Mouse (Mus musculus) MEL-GATA-1-ER (cell line): Measurements from ENCODE around the gene Stn1.
"Not testable (repeated sequence)": the region's sequence is repeated elsewhere in the genome, so short reads cannot be mapped to it uniquely, and the experiment has no call there.

ENCODE experiments used
- DNase-seq: peaks from one replicate; pipeline ENCODE4 v3.0.0-alpha.2; 2012; ENCODE audit warnings: low read depth; ENCODE audit errors: extremely low read depth

Gene Stn1

DNA sequence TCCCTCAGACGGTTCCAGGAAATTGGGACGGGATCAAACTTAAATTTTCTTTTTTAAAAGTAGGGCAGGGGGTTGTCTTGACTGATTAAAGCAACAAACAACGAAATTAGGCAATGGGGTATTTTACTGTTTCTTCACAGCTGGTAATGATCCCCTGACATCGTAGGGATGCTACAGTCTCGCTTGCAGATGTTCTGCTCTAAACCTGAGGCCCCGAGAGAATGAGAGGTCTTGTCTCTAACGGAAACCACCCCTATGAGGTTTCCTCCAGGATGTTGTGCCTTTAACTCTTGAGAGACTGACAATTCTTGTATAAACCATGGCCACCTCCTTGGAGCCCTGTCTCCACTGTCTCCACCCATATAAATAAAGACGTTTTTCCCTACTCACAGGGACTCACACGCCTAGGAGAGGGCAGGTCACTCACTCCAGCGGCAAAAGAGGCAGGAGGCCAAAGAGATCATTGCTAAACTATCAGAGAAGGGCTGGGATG lies at the start of gene Stn1:
TSS of gene Stn1 (minus strand) at position 208 of the 493 bp plus-strand sequence.
- no peak for DNase-seq

DNA sequence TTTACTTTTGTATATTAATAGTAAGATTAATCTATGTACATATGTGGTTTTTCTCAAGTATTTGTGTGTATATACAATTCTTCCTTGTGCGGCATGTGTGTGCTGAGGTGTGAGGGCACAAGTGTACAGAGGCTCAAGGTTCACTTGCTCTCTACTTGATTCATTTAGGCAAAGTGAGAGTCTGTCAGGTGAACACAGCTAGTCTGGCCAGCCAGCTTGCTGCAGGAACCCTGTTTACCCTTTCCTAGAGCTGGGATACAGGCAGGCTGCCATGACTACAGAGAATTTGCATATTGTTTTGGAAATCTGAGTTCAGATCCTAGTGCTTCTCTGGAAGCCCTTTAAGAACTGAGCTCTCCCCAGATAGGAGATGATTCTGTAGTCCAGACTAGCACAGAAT lies 49.7 kb upstream of the Stn1 start:
- DNase-seq, result no peak

DNA sequence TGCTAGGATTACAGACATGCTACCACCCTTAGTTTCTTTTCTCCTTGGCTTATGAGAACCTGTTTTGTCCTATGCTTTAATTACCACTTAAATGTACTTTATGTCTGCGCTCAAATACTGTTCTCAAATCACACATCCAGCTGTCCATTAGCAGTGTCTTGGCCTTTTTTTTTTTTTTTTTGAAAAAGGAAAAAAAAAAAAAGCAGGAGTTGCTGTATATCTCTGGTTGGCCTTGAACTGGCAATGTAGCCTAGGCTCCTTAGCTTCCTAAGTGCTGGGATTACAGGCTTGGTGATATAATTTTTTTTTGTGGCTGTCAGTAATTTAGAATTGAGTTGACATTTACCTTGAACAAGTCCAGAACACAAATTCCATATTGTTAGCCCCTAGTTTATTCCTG lies 48.5 kb upstream of the Stn1 start:
- DNase-seq, result no peak

DNA sequence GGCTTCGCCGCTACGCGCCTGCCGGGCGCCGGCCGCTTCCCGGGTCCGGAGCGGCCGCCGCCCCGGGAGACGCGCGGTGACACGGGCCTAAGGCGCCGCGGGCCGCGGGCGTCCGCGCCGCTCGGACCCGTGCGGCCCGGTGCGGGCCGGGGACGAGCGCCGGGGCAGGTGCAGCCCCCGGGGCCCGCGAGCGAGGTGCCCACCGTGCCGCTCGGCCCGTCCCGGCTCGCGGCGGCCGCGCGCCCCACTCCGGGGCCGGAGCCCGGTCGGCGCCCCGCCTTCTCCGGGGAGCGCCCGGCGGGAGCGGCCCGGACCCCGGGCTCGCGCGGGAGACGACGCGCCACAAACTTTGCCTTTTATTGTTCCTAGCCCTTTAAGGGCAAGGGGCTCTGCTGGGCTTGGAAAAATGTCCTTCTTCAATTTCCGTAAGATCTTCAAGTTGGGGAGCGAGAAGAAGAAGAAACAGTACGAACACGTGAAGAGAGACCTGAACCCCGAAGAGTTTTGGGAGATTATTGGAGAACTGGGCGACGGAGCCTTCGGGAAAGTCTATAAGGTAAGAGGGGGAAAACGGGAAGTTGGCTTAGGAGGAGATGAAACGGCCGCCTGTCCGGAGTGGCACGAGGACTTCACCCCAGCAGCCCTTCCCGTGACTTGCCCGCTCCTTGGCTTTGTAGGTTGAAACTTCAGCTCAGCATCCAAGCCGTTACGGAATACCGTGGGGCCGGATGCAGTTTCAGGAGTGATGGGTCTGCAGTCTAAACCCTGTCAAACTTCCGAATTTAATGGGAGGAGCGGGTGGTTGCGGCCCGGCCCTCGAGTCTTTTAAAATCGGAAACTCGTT lies 42.7 kb upstream of the Stn1 start:
- DNase-seq, result peak; percentile 47

DNA sequence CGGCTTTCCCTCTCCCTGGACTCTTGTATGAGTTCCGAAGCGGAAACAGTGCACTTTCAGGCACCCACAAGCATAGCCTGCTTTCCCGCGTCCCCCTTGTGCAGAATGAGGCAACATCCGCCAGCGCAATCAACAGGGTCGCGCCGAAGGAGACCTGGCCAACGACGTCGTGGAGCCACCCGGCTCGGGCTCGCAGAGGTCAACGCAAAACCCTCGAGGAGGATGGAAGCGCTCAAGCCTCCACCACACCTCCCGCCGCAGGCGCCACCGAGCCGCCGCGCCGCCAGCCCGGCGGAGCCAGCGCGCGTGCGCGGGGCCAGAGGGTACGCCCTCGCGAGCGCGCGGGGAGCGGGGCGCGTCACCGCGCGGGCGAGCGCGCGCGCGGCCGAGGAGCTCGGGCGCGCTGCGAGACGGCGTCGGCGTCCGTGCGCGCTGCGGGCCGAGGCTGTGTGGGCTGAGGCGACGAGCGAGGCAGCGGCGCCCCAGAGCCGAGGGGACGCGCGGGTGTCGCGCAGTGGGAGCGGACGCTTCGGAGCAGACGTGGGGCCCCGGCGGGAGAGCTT lies 42.0 kb upstream of the Stn1 start, which contains the start of gene Slk:
TSS of gene Slk (plus strand) at position 454 of the 563 bp plus-strand sequence.
- DNase-seq, result peak; percentile 71

DNA sequence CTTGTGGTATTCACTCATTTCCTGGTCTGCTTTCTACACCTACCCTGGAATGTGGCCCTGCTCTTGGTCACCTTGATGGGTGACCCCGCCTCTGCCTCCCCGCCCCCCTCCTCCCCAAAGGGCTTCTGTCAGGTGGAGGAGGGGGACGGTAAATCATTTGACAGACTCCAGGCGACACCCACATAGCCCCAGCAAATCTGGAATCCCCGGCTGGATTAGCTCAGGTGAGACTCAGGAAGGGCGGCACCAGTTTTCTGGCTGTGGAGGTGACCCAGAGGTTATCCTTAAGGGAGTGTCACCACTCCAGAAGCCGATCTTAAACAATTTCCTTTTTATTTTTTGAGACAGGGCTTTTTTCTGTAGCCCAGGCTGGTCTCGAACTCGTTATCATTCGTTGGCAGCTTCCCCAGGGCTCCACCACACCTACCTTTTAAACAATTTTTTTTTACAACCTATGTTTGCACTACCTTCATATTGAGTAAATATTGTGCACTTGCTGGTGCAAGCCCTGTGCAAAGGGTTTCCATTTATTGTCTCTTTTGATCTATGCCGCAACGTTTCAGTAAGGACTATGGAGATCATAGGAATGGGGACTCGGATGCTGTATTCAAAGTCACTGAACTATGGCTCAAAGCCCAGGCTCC lies 41.4 kb upstream of the Stn1 start:
- no peak for DNase-seq

DNA sequence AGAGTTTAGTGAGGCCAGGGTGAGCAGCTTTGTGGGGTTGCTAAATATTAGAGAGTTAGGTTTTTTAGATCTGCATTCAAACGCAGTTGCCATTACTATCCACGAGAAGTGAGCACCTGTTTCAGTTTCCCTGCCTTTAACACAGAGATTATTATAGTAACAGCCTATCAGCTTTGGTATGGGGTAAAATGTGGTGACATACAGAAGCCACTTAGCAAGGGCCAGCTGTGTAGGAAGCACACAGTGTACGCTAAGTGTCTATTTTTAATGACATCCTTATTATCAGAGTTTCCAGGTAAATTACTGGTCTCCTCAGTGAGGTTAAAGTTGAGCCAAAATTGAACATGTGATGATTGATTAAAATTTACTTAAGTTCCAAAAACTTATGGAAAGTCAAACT lies 36.4 kb upstream of the Stn1 start:
- DNase-seq, result no peak

DNA sequence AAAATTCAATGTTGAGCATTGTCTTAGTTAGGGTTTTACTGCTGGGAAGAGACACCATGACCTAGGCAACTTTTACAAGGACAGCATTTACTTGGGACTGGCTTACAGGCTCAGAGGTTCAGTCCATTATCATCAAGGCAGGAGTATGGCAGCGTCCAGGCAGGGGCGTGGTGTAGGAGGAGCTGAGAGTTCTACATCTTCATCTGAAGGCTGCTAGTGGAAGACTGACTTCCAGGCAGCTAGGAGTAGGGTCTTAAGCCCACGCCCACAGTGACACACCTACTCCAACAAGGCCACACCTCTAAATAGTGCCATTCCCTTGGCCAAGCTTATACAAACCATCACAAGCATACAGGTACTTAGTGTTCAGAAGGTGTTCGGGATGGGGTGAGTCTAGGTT lies 34.7 kb upstream of the Stn1 start:
- not testable (repeated sequence) for DNase-seq

DNA sequence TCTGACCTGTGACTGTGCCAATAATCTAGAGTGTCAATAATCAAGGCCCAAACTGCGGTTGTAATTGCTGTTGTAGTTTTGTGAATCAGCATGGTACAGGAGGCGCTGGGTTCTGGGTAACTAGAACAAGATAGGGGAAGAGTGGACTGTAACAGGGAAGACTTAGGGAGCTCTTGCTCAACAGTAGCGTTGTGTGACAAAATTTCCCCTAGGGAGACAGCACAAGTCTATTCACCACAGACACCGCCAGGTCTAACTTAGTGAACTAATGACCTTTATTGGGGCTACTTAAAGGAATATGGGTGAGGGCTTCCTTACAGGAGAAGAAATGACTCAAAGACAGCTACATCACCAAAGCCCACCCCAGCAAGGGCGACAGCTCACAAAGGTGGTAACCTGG lies 32.7 kb upstream of the Stn1 start:
- no peak for DNase-seq

DNA sequence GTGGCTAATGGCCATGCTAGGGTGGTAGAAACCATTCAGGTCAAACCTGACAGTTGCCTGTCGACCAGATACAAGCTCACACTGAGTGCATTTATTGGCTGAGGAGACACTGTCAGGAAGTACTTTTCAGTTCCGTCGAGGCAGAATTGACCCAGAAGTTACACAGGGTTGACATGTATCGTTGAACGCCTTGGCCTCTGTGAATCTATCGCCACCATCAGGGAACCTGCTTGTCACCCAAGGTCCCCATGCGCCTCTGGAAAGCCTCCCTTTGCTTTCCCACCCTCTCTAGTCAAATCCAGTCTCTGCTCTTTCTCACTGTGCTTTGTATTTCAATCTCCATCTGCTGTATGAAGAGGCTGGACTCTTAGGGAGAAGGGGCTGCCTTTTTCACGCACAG lies 28.7 kb upstream of the Stn1 start:
- no peak for DNase-seq

DNA sequence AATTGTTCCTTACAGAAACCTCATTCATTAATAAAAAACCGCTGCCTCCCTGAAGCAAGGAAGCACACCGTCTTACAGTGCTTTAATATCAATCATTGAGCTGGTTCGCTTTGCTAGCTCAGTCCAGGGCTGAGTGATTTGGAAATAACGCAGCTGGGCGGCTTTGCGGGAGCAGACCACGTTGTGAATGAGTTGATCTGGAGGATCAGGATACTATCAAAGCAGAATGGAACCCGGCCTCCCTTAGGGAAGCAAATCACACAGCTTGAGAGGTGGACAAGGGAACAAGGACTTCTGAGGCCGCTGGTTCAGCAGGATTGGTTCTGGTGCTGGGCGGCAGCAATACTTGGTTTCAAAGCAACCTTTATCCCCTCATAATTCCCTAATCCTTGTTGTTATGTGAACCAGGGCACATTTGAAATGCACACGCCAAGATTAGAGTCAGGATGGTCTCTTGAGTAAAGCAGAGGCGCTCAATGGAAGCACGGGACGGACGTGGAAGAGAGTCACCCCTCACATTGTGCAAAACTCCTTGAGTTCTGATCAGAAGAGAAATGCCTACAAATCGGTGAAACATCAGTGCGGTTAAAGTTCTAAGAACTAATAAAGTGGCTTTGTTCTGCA lies 27.8 kb upstream of the Stn1 start:
- DNase-seq, result no peak

DNA sequence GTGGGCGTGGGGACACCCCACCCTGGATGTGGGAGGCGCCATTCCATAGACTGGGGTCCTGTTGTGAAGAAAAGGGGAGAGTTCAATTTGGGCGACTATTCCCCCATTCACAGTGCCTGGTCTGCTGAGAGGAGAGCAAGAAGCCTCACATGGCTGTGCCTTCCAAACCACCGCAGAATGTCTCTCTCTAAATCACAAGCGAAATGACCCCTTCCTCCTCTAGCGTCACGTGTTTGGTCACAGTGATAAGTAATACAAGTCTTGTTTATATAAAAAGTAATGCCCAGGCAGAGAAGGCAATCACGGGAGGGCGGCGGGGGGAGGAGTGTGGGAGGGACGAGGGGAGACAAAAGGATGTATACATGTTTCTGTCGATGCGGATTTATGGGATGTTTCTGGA lies 26.4 kb upstream of the Stn1 start:
- no peak for DNase-seq

DNA sequence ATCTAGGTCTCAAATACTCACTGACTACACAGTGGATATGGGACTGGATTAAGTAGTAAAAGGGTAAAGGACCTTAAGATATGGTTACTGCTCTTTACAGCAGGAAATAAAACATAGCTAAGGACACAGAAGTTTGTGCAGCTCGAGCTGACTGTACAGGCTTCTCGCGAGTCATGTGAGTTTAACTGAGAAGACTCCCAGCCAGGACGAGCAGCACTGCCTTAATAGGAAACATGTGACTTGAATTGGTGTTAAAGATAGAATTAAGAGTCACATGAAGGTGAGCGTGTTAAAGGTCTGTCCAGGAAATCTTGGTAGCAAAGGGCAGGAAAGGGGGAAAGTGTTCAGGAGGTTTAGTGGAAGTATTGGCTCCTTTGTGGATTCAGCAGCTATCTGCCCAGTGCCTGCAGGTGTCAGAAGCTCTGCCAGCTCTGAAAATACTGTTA lies 24.7 kb upstream of the Stn1 start:
- DNase-seq, result no peak

DNA sequence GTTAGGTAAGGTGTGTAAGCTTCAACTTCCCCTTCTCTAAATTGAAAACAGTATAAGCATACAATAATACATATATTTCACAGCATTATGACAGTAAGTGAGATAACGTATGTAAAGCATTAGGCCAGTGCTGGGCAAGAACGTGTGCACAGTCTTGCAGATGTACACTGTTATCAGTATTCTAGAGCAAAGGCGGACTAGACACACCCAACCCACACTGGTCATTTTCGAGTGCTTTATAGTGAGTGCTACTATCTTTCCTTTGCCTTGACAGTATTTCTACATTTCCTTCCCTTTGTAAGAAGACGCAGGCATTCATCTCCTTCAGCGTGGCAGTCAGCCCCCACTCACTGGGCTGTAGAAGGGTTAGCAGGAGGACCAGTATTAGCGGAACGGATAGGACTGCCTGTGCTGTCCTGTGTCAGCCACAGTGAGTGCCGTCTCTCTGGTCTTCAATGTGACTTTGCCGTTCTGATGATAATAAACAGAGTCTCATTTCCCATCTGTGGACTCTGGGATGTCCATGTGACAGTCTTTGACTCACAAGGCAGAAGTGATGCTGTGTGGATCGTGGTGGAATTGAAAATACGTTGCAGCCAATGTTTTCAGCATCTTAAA lies 23.3 kb upstream of the Stn1 start:
- DNase-seq, result no peak

DNA sequence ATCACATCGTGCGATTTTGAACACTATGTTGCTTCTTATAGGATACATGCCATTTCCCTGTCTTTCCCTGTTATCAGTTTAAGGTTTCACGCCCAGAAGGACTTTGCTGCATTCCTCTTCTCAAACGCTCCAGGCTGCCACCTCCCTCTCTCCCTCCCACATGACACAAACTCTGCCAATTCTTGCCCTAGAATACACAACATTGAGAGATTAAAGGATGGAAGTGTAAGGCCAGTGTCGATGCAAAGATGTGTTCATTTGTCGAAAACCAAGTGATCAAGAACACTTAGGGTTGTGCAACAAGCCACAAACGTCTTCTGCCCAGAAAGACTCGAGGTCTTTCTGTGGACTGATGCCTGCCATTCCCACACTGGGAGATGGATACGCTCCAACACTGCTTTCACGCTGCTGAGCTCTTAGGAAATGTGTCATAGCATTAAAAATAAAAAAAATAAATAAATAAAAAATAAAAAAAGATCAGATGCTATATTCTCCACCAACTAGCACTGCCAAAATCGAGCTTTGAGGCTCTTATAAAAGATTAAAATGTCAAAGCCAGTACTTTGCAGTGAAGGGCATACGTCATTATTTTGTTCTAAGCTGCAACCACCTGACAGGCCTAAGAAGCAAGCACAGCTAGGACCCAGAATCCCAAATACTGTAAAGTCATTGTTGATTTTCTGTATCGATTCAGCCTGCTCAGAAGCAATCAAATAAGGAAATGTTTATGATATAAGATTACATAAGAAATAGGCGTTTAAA lies 22.6 kb upstream of the Stn1 start:
- DNase-seq, result no peak

DNA sequence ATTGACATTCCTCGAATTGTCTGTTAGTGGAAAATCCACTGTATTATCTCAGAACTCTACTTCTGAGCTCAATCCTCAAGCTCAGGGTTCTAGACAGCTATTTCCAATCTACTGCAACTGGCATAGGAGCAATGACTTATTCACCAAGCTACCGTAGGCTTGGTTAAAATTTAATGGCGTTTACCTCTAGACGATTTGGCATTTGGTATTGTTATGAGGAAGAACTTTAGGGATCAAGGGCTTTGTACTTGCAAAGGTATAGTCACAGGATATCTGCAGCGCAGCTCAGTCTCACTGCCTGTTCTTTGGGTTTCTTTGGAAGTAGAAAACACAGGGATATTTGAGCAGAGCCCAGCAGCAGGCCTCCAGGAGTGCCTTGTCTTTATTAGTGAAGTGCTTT lies 21.8 kb upstream of the Stn1 start:
- DNase-seq, result no peak

DNA sequence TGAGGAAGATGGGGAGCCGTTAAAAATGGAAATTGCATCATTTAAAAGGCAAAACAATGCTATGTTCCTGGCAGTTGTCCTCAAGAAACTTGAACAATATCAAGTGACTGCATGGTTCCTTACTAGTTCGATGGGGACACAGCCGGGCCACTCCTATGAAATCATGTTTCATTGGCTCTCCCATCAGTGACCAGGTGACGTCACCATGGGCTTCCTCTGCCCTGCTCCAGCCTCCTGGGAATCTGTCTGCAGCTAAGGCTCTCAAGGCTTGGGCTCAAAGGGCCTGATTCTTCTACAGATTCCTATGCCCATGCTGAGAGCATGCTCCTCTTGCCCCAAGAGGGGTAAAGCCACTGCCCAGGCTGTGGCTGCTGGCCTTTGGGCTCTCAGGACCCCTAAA lies 12.3 kb upstream of the Stn1 start:
- DNase-seq, result no peak

DNA sequence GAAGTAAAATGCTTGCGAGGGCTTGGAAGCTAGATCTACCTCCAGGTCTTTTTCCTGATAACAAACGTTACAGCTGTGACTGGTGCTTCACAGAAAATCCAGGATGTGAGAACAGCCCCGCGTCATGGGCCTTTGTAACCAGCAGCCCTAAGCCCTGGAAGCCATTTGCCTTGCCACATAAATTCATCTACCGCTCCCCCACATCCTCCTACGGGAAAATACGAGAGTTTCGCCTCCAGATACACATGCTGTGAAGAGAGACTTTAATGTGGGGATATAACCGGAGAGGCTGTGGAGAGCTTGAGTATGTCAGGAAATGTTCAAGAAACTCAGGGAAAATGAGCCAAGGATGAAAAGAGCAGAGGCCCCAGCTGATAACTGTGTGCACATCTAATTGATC lies 11.9 kb upstream of the Stn1 start:
- no peak for DNase-seq

DNA sequence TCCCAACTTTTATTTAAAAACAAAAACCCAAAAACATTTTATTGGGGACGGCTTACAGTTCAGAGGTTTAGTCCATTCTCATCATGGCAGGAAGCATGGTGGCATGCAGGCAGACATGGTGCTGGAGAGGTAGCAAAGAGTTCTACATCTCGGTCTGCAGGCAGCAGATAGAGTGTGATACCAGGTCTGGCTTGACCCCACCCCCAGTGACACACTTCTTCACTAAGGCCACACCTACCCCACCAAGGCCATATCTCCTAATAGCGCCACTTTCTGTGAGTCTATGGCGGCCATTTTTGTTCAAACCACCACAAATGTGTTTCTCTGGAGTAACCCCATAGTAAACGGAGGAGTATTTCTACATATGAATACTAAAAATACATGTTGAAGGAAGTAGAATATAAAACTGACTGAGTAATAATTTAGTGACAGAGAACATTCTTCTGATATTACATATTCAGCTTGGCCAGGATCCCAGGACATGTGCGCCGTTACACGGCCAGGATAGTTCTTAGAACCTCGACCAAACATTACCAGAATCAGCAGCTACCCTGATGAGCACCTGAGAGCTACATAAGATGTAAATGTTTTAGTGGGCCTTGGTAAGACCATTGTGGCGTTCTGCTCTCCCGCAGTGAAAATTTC lies 11.2 kb upstream of the Stn1 start:
- DNase-seq, result no peak

DNA sequence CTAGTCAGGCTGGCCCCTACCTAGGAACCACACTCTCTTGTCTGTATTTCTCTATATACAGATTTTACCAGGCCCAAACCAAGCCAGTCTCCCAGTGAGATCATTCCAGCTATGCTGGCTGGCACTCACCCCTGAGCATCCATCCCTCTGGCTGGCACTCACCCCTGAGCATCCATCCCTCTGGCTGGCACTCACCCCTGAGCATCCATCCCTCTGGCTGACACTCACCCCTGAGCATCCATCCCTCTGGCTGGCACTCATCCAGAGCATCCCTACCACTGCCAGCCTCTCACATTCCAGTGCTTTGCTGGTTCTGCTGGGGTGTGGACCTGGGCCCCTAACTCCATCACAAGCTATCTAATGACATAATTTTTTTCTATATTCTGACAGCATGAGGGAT lies 8.2 kb upstream of the Stn1 start:
- no peak for DNase-seq
